Mouse (Mus musculus): ENCODE measurements around the gene Dpp6.

GRCm38 (mm10) chr5:26969941-26970590, 153.1 kb downstream of the Dpp6 start:
- TF ChIP-seq CTCF (IDR thresholded peaks at IDR 0.05; ENCODE audit: low read depth) (no peak), EP300 (IDR thresholded peaks at IDR 0.05; ENCODE audit: low read depth) (no peak)

Data from liver, postnatal 0 days (tissue).